Mouse (Mus musculus): ENCODE results near the gene Ifi203.
"Not testable (repeated sequence)": the region's sequence is repeated elsewhere in the genome, so short reads cannot be mapped to it uniquely, and the experiment has no call there.

DNA sequence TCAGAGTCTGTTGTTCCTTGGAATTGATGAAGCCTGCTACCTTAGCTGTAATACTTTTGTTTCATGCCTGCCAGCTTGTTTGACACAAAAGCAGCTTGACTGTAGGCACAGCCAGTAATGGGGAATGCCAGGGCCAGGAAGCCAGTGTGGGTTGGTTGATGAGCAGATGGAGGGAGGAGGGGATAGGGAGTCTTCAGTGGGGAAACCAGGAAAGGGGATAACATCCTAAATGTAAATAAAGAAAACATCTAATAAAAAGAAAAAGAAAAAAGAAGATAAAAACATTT lies 251 bp upstream of the Ifi203 start:
- not testable (repeated sequence) for TF ChIP-seq CHD2 (IDR thresholded peaks at IDR 0.05; ENCODE audit: low read depth, low read length); HCFC1 (IDR thresholded peaks at IDR 0.05; ENCODE audit: borderline replicate concordance, insufficient read depth, low read length); ZC3H11A (IDR thresholded peaks at IDR 0.05; ENCODE audit: borderline replicate concordance, low read depth, low read length); ZNF384 (IDR thresholded peaks at IDR 0.05; ENCODE audit: low read depth, low read length)
